Mouse (Mus musculus): ENCODE measurements around the gene Twist1. TPM values are rescaled to one million over a fixed set of nuclear protein-coding genes. Genes with fewer than 3 reads are reported as not detected.

The Twist1 gene
- total and polyA plus RNA-seq, 2 experiments from 2014 or later, result 0.34 to 1.4 TPM

- Histone ChIP-seq H3K4me3 (ENCODE audit: low read depth, low read length) (no peak overlapping the region), H3K27ac (ENCODE audit: low read depth) (no peak overlapping the region), H3K9ac (replicated peaks; ENCODE audit: low read depth, low read length) (no peak overlapping the region), H3K36me3 (replicated peaks; ENCODE audit: control insufficient read depth, insufficient read depth, low read length) (no peaks in the 10 kb centered on the region), H3K4me2 (ENCODE audit: low read depth, low read length) (no peak overlapping the region), H3K27me3 (ENCODE audit: control insufficient read depth, insufficient read depth, low read length) (peaks cover 67% of the 10 kb centered on the region), H3K9me3 (replicated peaks; ENCODE audit: control insufficient read depth, low read length) (no peaks in the 10 kb centered on the region), H3K4me1 (ENCODE audit: control insufficient read depth, insufficient read depth) (0 out of 2 replicates have a peak, but pooled peaks cover 8% of the 10 kb centered on the region)
- WGBS, result 24% methylated on average over 8 of the region's 8 CpGs
- no peak for ATAC-seq (ENCODE audit: insufficient read depth, low read depth)
- TF ChIP-seq EP300 (IDR thresholded peaks at IDR 0.05; ENCODE audit: low read depth) (no peak), CTCF (IDR thresholded peaks at IDR 0.05; ENCODE audit: low read depth) (no peak)
- no peak for DNase-seq (ENCODE audit: low spot score)
Observed at GRCm38 (mm10) chr12:33954931-33955565, 2.4 kb upstream of the Twist1 start.

- peaks cover 73% of the 10 kb centered on the region for H3K27me3 ChIP-seq (ENCODE audit: control insufficient read depth, insufficient read depth, low read length)
- H3K4me3 ChIP-seq (ENCODE audit: low read depth, low read length), result peak overlapping the region; percentile 15; the same call in 1 of the 2 replicates
- no peak overlapping the region for H3K27ac ChIP-seq (ENCODE audit: low read depth)
- no peaks in the 10 kb centered on the region for H3K9me3 ChIP-seq (replicated peaks; ENCODE audit: control insufficient read depth, low read length)
- WGBS, result 5% methylated on average over 26 of the region's 28 CpGs
- no peak for TF ChIP-seq EP300 (IDR thresholded peaks at IDR 0.05; ENCODE audit: low read depth)
- TF ChIP-seq CTCF (IDR thresholded peaks at IDR 0.05; ENCODE audit: low read depth), result no peak
- H3K4me1 ChIP-seq (ENCODE audit: control insufficient read depth, insufficient read depth), result 0 out of 2 replicates have a peak, but pooled peaks cover 8% of the 10 kb centered on the region
- no peak overlapping the region for H3K9ac ChIP-seq (replicated peaks; ENCODE audit: low read depth, low read length)
- no peak for ATAC-seq (ENCODE audit: insufficient read depth, low read depth)
- no peak for DNase-seq (ENCODE audit: low spot score)
- H3K36me3 ChIP-seq (replicated peaks; ENCODE audit: control insufficient read depth, insufficient read depth, low read length), result no peaks in the 10 kb centered on the region
- peak overlapping the region; percentile 16 for H3K4me2 ChIP-seq (ENCODE audit: low read depth, low read length)
Observed at GRCm38 (mm10) chr12:33955606-33956295, 1.7 kb upstream of the Twist1 start.

- H3K4me2 ChIP-seq (ENCODE audit: low read depth, low read length), result peak overlapping the region; percentile 68
- no peak overlapping the region; the same call in 1 of the 2 replicates for H3K9ac ChIP-seq (replicated peaks; ENCODE audit: low read depth, low read length)
- H3K36me3 ChIP-seq (replicated peaks; ENCODE audit: control insufficient read depth, insufficient read depth, low read length), result no peaks in the 10 kb centered on the region
- no peak for ATAC-seq (ENCODE audit: insufficient read depth, low read depth)
- 0 out of 2 replicates have a peak, but pooled peaks cover 8% of the 10 kb centered on the region for H3K4me1 ChIP-seq (ENCODE audit: control insufficient read depth, insufficient read depth)
- peak overlapping the region; percentile 59 for H3K4me3 ChIP-seq (ENCODE audit: low read depth, low read length)
- TF ChIP-seq EP300 (IDR thresholded peaks at IDR 0.05; ENCODE audit: low read depth) (no peak), CTCF (IDR thresholded peaks at IDR 0.05; ENCODE audit: low read depth) (no peak)
- DNase-seq (ENCODE audit: low spot score), result no peak
- 2% methylated on average over 43 of the region's 43 CpGs for WGBS
- no peaks in the 10 kb centered on the region for H3K9me3 ChIP-seq (replicated peaks; ENCODE audit: control insufficient read depth, low read length)
- peaks cover 83% of the 10 kb centered on the region for H3K27me3 ChIP-seq (ENCODE audit: control insufficient read depth, insufficient read depth, low read length)
- peak overlapping the region; percentile 58 for H3K27ac ChIP-seq (ENCODE audit: low read depth)
Observed at GRCm38 (mm10) chr12:33956576-33957399, 683 bp upstream of the Twist1 start.

GRCm38 (mm10) chr12:33958241-33959194 lies 1.0 kb downstream of the Twist1 start:
- Histone ChIP-seq H3K4me2 (ENCODE audit: low read depth, low read length) (peak overlapping the region; percentile 68), H3K9ac (replicated peaks; ENCODE audit: low read depth, low read length) (peak overlapping the region; percentile 45), H3K27ac (ENCODE audit: low read depth) (peak overlapping the region; percentile 68), H3K27me3 (ENCODE audit: control insufficient read depth, insufficient read depth, low read length) (peaks cover 94% of the 10 kb centered on the region), H3K4me3 (ENCODE audit: low read depth, low read length) (peak overlapping the region; percentile 59), H3K9me3 (replicated peaks; ENCODE audit: control insufficient read depth, low read length) (no peaks in the 10 kb centered on the region), H3K4me1 (ENCODE audit: control insufficient read depth, insufficient read depth) (0 out of 2 replicates have a peak, but pooled peaks cover 8% of the 10 kb centered on the region), H3K36me3 (replicated peaks; ENCODE audit: control insufficient read depth, insufficient read depth, low read length) (no peaks in the 10 kb centered on the region)
- TF ChIP-seq CTCF (IDR thresholded peaks at IDR 0.05; ENCODE audit: low read depth) (no peak), EP300 (IDR thresholded peaks at IDR 0.05; ENCODE audit: low read depth) (no peak)
- DNase-seq (ENCODE audit: low spot score), result no peak
- under 1% methylated on average over 52 of the region's 56 CpGs for WGBS
- no peak for ATAC-seq (ENCODE audit: insufficient read depth, low read depth)
